Mouse (Mus musculus) monocyte, adult 5-6 weeks (primary cell): ENCODE measurements around the gene Crebl2. TPM values are rescaled to one million over a fixed set of nuclear protein-coding genes. Genes with fewer than 3 reads are reported as not detected.

Experiments
- ATAC-seq: fragments of 153-309, 156-312 bp; replicated peaks from 2 replicates; pipeline ENCODE4 v1.8.0; 2017; ENCODE audit warnings: mild to moderate bottlenecking; ENCODE audit not compliant: low TSS enrichment, insufficient number of reproducible peaks, severe bottlenecking, poor library complexity, low FRiP score
- total RNA-seq: library from RNA; stranded (forward); fragments of 200-1000, 200-491, 200-594 nt; gene quantifications from 3 replicates; pipeline ENCODE4 v1.2.3, GENCODE M21; 2017

Gene Crebl2
- total RNA-seq, 1 experiment from 2014 or later = 29.9 TPM

DNA sequence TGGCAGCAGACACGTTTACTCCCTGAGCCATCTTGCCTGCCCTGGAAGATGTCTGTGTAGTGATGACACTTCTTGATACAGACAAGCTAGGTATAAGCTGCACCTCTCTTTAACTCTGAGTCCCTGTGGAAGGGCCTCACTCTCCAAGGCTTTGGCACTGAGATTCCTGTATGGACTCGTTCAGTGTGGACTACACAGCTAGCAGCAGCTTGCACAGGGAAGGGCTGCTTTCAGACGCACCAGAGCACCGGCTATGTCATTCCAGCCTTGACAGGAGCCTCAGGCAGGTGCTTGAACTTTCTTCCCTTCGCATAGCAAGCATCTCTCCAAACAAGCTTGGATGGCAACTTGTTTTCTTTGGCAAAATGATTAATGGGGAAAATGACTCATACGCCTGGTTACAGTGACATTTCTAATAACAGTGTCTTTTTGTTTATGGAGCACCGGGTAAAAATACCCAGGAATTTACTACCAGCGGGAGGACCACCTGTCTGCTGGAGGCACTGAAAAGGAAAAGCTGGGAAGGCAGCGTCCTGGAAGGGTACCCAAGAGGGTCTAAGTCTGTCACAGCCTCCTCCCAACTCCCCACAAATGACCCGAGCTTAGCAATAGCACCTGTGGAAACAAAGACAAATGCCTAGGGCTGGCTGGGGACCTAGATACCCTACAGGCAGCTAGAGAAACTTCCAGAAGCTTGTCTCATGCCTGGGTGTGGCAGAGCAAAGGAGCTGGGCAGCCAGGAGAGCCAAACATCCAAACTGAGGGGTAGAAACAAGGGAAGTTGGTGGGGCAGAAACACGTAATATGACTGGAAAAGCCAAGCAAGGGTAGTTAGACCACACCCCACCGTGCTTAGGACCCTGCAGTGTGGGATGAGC lies 12.7 kb upstream of the Crebl2 start:
- ATAC-seq = no peak

DNA sequence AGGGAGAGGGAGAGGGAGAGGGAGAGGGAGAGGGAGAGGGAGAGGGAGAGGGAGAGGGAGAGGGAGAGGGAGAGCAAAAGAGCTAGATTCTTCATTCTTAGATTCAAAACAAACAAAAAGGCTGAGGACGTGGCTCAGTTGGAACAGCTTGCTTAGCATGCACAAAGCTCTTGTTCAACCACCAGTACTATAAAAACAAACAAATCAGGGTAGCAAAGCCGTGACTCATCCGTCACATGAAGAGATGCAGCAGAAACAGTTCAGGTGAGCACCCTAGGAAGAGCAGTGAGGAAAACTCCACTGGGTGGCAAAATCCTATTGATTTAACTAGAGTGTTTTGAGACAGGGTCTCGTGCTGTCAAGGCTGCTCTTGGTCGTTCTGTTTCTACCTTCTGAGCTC lies 10.2 kb upstream of the Crebl2 start:
- no peak for ATAC-seq

DNA sequence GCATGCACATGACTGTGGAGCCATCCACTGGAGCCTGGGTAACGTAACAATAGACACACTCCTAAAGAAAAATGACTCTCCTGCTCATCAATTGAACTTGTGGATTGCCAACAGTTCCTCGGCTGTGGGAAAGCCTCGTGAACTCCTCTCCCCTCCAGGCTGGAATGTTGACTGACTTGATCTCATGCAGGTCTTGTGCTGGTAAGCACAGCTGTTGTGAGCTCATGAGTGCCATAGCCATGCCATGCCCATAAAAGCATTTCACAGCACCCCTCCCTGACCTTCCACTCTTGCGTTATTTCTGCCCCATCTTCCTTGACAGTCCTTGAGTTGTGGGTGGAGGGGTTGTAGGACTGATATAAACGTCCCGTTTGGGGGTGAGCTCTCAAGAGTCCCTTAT lies 9.5 kb upstream of the Crebl2 start:
- no peak for ATAC-seq

DNA sequence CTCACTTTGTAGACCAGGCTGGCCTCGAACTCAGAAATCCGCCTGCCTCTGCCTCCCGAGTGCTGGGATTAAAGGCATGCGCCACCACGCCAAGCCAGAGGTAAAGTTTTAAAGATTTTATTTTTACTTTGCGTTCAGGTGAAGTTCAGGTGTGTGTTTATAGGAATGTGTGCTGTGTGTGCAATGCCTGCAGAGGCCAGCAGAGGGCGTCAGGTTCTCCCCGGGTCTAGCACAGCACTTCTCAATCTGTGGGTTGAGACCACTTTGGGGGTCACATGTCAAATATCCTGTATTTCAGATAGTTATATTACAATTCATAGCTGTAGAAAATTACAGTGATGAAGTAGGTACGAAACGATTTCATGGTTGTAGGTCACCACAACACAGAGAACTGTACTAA lies 7.1 kb upstream of the Crebl2 start:
- no peak for ATAC-seq

DNA sequence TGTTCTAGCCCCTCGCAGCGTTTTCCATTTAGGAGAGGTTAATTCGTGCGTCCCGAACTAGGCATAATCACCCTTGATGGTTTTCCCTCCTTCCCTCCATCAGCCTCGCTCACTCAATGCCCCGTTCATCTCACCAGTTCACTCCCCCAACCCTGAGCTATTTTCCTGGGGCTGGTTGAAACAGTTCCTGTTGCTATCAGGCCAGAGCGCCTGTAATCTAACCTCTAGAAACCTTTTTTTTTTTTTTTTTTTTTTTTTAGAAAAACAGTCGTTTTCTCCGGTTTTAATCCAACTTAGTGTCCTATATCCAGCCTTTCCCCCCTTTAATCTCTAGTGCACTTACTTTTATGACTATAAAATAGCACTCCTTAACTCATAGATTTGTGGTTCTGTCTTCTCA lies 822 bp downstream of the Crebl2 start:
- no peak for ATAC-seq

DNA sequence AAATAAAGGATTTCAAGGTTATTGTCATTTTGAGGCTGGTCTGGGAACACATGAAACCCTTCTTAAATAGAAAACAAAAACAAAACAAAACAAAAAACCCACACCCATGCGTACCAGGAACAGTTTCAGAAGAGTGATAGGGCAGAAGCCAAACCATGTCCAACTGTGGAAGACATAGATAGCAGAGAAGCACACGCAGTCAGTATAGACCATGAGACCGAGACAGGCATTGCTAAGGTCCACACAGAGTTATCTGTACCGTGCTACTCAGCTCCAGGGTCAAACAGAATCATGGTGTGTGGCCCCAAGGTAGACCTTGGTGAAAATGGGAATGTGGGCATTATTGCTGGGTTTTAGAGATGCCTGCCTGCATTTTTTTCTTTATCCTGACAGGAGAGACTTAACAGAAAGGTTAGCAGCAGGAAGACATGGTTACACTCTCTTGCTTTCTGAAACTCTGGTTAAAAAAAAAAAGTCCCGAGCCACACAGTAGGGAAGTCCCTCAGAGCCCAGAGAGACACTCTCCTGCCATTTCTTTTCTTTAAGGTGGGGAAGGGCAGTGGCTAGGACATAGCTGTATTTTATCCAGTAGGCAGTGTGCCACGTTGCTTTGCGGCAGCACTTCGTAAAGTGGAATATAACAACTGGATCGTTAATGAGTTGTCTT lies 4.8 kb downstream of the Crebl2 start:
- no peak for ATAC-seq

DNA sequence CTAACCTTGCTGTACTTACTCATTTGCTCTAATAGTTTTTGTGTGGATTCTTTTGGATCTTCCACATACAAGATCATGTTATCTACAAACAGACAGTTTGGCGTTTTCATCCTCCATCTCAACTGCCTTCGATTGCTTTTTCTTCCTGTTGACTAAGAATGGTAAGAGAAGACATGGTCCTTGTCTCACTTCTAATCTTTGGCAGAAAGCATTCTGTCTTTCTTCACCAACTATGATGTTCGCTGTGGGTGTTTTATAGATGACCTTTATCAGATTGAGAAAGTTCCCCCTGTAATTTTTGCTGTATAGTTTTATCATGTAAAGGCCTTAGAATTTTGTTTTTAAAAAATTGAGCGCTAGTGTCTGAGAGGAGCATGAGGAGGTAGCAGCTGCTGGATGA lies 8.2 kb downstream of the Crebl2 start:
- no peak for ATAC-seq

DNA sequence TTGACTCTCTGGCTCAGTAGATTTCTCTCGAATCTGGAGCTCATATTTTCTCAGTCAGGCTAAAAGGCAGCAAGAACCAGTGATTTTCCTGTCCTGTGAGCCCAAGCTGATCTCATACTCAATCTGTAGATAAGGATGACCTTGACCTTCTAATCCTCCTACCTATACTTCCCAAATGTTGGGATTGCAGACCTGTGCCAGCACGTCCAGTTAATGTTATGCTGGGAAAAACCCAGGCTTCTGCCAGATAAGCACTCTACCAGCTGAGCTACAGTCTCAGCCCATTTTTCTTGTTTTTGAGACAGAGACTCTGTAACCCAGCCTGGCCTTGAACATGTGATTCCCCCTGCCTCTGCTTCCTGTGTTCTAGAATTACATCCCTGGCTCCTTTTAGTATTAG lies 10.4 kb downstream of the Crebl2 start:
- ATAC-seq = no peak

DNA sequence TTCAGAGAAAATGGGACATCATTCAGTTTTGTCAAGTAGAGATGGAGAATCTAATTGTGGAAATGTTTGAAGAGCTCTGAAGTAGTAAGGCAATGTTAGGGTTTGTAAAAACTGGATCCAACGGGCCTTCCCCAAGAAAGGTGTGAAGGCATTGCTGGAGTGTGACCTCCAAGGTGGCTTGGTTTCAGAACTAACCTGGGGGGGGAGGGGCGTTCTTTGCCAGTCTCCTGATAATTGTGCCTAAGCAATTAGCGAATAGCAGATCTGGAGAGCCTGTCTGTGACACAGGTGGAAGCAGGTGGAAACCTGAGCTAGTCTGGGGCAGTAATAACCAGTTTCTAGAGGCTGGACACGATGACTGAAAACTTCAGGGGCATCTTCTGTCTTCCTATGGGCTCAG lies 15.8 kb downstream of the Crebl2 start:
- no peak for ATAC-seq

DNA sequence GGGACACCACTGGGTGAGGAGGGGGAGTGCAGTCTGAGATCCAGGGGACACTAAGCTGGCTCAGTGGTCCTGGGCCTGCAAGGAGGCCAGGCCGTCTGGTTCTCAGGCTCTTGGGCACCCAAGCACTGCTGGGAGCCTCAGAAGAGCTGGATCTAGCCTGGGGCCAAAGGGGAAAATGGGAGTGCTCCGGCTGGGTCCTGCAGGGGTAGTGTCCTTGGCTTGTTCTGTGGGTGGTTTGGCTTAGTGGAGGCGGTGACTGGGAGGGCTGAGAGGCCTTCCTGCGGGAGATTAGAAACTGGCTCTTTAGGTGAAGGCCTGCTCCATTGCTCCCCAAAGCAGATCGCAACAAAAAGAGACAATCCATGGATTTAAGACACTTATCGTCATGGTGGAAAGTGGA lies 16.4 kb downstream of the Crebl2 start:
- ATAC-seq = no peak

DNA sequence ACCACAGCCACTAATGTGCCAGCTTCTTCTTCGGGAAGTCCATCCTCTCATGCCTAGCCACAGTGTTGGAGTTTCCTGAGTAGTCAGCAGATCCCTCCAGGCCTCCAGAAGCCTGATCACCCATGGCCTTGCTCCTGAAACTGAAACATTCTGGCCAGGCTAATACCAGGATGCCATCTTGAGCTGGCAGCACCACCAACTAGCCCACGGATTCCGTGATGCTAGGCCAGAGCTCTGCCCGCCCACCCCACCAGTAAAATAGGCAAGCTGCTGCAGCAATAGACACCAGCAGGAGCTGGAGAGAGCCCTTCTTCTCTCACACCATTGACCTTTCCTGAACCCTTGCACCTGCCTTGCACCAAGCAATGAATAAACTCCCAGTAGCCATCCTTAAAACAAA lies 17.6 kb downstream of the Crebl2 start:
- no peak for ATAC-seq

DNA sequence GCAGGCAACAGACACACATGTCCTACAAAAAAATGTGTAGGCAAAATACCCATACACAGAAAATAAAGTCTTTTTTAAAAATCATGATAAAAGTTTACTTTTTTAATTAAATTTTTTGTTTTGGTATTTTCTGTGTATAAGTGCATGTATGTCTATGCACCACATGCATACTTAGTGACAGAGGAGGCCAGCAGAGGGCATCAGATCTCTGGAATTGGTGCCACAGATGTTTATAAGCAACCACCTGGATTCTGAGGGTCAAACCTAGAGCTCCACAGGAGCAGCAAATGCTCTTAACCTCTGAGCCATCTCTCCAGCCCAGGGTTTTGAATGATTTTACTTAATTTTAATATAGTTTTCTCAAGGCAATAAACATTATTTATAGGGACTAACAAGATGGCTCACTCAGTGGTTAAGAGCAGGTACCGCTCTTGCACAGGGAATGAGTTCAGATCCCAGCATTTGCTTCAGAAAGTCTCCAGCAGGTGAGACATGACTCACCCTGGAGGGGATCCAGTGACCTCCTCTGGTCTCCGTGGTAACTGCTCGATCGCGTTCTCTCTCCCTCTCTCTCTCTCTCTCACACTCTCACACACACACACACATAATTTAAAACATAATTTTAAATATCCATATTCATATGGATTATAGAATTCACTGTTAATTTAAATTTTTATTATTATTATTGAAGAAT lies 18.4 kb downstream of the Crebl2 start:
- no peak for ATAC-seq

DNA sequence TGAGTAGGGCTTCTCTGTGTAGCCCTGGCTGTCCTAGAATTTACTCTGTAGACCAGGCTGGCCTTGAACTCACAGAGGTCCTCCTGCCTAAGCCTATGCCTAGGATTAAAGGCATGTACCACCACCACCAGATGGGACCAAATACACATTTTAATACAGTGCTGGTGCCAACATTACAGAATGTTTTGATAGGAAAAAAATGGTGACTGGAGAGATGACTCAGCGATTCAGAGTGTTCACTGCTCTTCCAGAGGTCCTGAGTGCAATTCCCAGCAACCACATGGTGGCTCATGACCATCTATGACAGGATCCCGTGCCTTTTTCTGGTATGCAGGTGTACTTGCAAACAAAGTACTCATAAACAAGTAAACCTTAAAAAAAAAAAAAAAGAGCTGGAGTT lies 19.5 kb downstream of the Crebl2 start:
- no peak for ATAC-seq

DNA sequence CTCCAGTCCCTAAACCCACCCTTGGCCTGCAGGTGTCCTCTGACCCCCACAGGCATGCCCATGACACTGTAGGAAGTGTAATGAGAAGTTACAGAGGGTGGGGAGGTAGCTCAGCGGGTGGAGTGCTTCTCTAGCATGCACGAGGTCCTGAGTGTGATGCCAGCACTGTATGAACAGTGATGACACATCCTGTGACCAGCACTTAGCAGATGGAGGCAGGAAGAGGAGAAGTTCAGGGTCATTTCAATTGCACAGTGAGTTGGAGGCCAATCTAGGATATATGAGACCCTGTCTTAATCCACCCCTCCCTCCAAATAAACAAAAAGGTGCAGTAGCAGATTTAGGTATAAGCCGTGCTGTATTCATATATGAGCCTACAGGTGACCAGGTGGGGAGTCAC lies 20.0 kb downstream of the Crebl2 start:
- 0 out of 2 replicates have a peak, but pooled peaks have one; percentile 25 for ATAC-seq

DNA sequence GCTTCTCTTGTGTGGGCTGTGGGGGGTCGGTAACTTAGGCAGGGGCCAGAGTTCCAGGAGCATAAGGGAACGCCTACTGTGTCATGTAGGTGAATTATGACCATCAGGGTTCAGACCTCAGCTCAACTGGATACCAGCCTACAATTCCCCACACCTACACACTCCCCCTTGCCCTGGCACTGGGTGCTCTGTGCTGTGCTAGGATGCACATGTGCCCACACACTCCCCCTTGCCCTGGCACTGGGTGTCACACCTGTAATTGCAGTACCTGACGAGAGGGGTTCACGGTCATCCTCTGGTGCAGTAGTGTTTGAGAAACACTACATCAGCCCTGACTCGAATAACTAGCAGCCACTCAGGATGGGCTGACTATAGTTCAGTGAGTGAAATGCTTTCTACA lies 24.8 kb downstream of the Crebl2 start:
- no peak for ATAC-seq

DNA sequence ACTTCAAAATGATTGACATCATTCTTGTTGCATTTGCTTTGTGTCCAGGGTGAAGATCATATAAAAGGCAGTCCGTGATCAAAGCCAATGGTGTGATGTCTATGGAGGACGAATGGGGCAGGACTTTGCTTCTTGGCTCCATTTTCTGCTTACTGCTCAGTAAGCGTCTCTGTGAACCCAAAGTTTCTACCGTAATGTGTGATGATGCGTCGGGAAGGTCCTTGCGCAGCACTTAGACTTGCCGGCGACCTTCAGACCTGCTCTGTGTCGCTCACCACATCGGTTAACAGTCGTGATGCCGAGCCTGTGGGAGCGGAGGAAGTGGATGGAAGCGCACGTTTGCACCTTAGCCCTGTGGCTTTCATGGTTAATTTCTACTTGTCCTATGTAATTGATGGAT lies 26.0 kb downstream of the Crebl2 start:
- no peak for ATAC-seq

DNA sequence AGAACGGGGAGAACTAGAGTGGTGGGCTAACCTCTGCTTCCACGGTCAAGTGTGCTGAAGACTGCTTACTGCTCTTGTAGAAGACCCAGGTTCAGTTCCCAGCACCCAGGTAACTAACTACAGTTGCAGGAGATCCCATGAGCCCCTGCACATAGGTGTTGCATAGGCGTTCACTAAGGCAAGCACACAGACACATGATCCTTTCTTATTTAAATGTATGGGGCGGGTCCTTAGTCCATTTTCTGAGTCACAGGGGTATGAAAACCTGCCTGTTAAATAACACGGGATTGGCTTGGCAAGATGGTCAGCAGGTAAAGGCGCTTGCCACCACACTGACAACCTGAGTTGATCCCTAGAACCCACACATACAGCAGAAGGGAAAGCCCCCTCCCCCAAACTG lies 29.1 kb downstream of the Crebl2 start:
- ATAC-seq = no peak

DNA sequence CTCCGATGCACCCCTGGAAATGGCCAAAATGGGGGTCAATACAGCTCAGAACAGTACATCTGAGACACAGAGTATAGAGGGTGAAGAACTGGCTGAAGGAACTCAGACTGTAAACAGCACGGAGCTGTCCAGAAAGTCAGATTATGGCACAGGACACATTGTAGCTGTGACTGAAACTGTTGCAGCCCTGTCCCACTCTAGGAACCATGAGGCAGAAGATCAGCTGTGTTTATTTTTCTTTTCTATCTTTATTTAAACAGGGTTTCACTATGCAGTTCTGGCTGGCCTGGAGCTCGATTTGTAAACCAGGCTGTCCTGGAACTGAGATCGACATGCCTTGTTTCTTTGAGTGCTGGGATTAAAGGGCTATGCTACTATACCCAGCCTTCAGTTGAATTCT lies 30.3 kb downstream of the Crebl2 start:
- no peak for ATAC-seq

DNA sequence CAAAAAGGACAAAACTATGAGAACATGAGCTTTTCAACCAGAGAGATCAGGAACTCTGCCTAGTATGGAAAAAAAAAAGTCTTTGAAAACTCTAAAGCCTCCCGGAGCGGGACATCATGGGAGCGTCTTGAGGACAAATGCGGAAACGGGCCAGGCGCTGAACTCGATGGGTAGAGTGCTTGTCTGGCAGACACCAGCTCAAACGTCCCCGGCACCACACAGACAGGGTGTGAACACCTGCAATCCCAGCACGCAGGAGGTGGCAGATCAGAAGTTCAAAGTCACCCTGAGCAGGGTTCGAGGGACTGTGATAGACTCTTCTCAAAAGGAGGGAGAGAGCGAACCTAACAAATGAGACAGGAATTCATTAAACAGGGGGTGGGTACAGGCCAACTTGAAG lies 31.4 kb downstream of the Crebl2 start:
- no peak for ATAC-seq

DNA sequence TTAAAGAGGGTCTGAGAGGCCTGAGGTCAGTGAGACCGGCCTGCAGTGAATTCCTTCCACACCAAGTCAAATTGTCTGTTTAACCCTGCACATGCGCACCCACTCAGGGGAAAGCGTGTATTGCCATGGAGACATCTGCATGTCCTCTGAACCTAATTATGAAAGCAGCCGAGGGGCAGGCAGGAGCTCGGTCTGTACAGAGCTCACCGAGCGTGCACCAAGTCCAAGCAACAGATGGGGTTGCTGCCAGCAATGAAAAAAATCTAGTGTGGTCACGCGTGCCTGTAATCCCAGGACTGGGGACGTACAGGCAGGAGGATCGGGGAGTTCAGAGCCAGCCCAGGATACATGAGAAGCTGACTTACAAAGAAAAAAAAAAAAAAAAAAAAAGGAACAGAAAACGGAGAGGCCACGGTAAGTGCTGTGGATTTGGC lies 32.7 kb downstream of the Crebl2 start:
- ATAC-seq = no peak
